Mouse (Mus musculus): ENCODE measurements around the gene Map3k13.

Gene Map3k13

DNA sequence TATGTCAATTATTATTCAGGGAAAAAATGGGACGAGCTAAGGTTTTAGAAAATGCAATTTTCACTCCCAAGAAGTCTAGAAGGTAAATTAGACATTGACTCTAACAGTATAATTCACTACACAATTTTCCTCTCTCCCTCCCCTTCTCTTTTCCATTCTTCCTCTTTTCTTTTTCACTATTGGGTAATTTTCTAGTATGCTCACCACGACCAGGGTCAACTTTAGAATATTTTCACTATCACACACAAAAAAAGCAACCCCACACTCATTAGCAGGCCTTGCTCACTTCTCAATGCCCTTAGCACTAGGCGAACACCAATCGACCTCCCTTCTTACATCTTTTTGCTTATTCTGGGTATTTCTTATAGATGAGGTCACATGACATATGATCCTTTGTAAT is 54.7 kb downstream of the Map3k13 start:
- DNase-seq (ENCODE audit: low read depth, low spot score): no peak

DNA sequence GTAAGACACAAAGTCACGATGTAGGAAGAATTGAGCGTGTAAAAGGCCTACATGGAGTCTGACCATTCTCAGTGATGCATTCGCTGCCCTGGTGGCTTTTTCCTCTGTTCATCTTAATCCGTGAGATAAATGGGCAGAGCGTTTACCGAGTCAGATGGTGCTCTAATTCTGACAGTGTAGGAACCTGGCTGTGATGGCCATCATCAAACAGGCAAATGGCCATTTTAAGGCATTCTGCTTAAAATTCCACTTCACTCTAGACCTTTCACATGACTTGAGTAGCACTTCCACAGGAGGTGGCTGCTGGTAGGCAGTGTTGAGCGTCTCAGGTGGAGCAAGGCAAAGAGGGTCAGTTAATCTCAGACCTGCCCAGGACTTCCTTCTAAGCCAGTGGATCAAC is 58.2 kb downstream of the Map3k13 start:
- DNase-seq (ENCODE audit: low read depth, low spot score): no peak

DNA sequence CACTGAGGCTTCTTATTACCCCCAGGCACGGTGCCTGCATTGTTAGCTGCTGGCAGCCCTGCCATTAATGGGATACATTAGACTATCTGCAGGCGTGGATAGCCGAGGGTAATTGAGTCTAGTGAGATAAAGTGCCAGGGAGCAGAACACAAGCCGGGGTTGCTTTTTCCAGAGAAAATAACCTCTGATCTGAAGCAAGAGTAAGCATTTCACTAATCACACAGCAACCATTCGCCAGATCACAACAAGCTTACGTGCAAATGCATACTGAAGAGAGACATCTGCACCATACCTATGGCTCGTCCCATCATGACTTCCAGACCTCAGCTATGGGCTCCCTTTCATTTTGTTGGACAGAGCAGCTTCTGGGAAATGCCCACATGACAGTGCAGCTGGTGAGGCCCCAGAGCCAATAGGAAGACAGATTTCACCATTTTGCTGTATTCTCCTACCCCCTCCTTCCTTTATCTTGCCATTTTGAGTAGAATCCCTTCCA is 59.3 kb downstream of the Map3k13 start:
- no peak for DNase-seq (ENCODE audit: low read depth, low spot score)

DNA sequence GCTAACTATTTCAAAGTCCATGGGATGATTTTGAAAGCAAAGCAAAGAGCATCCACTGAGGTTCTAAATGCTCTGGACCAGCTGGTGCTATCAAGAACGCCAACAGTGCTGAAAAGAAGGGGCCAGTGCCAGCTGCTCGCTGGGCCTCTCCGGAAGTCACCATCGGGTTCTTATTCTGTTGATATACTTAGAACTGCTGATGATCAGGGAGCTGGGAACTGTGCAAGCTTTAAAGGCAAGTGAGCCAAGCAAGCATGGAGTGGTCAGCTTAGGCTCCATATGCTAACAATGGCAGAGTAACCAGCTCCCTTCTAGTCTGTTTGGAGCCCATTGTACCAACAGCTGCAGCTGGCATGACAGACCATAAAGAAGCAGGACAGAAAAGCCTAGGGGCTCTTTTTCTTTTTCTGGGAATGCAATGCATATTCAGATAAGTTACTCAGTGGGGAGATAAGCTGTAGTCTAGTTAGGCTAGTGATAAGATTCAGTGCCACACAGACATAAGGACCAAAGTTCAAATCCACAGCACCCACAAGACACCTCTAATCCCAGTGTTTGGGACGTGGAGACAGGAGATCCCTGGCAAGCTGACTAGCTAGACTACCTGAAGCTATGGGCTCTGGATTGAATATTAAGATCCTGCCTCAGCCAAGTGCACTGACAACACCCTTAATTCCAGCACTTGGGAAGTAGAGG is 60.6 kb downstream of the Map3k13 start:
- DNase-seq (ENCODE audit: low read depth, low spot score): no peak

DNA sequence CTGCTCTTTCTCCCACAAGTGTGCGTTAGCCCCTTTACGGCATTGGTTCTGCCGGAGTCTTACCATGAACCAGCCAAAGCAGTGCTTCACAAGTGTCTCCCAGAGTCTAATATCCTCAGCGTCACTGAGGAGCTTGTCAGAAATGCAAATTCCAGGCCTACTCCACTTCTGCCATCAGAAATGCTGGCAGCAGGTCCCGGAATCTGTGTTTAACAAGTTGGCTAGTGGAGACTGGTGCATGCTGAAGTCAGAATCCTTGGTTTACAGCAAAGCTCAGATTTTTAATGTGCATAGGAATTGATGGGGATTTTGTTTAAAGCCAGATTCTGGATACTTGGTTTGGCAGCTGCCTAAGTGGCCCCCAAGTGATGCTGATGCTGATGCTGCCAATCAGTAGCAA is 62.0 kb downstream of the Map3k13 start:
- DNase-seq (ENCODE audit: low read depth, low spot score): no peak

DNA sequence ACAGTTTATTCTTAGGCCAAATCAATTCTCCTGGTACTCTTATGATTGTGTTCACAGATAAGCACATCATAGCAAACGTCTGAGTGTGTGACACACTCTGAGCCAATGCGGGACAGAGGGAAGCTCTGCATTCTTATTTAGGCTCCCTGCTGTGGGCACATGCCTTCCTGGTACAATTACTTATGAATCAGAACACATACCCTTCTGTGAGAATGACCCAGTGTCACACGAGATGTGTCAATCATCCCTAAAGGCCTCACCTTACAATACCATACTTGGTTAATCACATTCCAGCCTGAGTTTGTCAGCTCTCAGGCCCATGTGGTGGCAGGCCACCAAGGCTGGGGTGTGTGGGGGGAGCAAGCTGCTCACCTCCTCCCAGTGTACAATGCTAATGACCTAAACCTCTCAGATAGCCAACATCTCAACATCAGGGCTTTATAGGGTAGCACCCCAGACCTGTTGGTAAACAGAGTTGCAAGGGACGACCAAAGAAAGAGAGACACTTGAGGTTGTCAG is 63.0 kb downstream of the Map3k13 start:
- no peak for DNase-seq (ENCODE audit: low read depth, low spot score)

DNA sequence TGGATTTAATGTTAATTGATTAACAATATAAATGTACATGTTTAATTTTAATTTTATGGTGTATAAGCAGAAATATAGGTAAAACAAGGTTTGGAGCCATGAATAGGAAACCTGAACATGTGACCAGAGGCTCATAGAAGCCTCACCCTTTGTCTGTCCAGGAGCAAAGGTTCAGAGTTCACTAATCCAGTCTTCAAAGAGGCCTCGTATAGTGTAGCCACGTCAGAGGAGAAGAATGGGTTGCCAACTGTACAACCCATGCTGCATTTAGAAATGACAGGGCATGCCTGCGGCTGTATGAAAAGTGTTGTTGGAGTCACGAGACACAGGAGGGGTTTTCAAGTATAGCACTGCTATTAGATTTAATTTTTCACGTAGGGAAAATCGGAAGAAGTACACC is 64.0 kb downstream of the Map3k13 start:
- no peak for DNase-seq (ENCODE audit: low read depth, low spot score)

DNA sequence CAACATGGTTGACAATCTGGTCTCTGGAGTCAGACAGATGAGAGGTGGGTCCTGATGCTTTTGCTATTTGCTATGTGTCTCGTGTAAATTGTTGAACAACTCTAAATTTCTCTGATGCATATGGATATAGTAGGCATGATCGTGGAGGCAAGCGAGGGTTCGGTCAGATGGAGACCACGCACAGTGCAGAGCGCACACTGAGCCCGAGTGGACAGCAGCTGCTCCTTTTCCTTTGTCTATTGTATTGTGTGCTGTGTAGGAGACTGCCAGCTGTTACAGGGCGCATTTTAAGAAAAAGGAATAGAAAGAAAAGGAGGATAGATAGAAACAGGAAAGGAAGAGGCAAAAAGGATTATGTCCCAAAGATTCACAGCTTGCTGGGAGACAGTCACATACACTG is 64.7 kb downstream of the Map3k13 start:
- no peak for DNase-seq (ENCODE audit: low read depth, low spot score)

DNA sequence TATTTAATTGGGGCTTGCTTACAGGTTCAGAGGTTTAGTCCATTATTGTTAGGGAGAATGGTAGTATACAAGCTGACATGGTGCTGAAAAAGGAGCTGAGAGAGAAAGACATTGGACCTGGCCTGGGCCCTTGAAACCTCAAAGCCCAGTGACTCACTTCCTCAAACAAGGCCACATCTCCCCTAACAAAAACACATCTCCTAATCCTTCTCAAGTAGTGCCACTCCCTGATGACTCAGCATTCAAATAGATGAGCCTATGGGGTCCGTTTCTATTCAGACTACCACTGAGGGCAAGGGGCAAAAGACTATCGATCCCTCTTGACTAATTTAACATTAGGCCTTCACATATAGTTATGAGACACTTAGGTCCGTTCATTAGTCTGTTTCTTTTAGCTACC is 68.3 kb downstream of the Map3k13 start:
- no peak for DNase-seq (ENCODE audit: low read depth, low spot score)

DNA sequence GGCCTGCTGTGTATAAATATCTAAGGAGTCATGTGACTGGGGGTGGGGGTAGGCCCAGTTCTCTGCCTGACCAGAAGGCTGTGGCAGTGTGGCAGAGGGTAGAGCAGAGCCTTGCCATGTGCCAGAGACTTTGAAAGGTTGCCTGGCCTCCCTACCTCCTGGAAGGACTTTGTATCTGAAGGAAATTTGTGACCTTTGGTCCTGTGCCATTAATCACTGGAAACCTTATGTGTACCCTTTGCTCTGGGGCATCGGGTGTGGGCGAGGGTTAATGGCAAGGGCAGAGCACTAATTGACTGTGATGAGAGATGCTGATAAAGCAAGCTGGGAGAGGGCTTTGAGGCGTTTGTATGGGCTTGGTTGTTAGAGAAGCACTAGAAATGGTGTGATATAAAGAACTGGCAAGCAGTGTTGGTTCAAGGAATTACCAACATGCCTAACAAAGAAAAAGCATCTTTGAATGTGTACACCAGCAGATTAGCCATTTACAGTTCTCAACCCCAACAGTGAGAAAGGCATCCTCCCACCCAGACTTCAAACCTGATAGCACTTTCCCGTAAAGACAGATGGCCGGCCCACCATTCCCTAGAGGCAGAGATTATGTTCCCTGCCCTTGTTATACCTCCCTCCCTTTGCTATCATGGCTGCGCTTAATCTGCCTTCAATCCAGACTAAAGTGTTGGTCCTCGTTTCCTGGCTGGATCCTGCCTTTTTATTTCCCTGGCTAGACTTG is 71.3 kb downstream of the Map3k13 start:
- DNase-seq (ENCODE audit: low read depth, low spot score): no peak

DNA sequence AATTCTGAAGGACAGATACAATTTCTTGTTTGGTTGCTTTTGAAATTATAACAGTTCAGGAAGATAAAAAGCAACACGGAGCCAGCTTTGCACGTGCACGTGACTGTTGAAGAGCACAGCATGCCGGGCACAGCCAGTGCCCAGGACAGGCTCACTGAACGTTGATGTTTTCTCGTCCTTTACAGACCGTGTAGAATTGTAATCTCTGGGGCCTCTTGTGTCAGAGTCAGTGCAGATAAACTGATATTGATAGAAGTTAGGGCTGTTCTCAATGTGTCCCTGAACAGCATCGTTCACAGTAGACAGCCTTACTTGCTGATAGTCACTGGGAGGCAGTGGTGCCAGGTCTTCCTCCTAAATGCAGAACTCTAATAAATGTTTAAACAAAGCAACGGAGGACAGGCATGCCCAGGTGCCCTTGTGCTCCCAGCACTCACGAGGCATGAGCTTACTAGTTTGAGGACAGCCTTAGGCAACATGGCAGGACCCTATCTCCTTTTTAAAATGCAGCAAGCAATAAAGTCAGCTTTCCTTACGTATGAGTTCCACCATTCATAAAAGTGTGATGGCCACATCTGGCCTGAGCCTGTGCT is 71.9 kb downstream of the Map3k13 start:
- no peak for DNase-seq (ENCODE audit: low read depth, low spot score)

DNA sequence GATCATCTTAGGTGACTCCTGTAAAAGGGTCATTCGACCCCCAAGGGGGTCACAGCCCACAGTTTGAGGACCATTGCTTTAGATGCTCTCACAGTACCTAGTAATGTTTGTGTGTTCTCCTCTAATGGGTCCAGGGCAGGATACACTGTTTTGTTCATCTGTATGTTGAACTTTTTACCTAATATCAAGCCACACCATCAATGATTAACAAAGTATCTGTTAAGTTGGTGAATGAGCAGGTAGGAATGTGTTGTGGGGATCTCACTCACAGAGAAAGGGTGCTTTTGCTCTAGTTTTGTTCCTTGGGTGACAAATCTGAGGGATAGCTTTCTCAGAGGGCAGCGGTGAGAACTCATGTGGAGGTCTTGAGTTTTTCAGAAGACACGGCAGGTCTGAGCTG is 73.6 kb downstream of the Map3k13 start:
- DNase-seq (ENCODE audit: low read depth, low spot score): no peak

DNA sequence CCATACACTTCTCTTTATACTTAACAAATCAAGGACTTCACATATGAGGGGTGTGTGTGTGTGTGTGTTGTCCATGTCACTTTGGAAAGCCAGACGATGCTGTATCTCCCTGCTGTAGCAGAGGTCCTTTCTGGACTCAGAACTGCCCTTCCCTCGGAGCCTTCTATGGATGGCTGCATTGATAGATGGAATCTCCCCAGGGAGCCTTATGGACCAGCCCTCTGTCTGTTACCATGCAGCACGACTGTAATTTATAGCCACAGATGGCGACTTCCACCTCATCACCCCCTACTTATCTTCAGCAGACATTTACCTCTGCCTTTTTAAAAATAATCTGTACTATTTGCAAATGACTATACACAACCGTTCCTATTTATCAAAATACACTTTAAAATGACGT is 74.5 kb downstream of the Map3k13 start:
- DNase-seq (ENCODE audit: low read depth, low spot score): no peak

DNA sequence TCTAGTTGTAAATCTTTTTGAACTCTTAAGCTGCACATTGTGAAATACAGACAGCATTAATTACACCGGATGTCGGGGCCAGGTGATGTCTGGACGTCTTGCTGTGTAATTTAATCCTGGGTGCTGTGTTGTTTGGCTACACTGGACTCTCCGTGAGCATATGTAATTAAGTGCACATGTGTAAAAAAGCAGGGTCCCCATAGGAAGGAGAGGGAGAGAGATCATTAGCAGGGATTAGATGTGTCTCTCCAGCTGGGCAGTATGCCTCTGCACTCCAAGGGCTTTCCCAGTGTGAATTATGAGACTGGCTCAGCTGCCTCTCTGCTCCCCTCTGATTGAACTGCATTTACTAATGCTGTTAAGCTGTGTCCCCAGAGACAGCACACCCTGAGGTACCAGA is 75.7 kb downstream of the Map3k13 start:
- DNase-seq (ENCODE audit: low read depth, low spot score): no peak

DNA sequence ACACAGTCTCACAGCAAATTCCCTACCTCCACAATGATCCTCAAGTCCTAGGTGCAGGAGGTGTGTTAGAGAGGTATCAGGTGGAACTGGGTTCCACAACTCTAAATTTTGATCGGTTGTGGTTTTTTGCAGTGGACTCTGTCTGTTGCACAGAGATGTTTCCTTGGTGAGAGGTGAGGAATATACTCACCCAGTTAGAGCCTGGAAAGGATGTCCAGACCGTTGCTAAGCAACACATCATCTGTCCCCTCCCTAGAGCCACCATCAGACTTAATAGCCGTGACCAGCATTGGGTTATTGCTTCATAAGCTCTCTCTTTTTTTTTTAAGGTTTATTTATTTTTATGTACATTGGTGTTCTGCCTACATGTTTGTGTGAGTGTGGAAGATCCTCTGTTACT is 83.6 kb downstream of the Map3k13 start:
- no peak for DNase-seq (ENCODE audit: low read depth, low spot score)

DNA sequence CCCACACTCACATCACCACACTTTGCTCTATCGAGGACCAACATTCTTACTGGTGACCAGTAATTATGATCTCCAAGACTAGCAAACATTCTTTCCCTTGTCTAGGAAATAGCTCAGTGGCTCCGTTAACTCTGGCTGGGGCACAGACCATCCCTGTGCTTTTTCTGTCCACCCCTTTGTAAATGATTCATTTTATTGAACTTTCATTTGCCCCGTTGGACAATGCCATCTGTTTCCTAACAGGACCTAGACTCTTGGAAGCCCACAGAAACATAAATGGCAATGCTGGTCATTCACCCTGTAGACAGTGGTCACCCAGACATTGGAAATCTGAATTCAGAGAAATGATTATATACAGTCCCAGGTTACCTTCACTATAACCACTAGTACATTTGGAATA is 84.7 kb downstream of the Map3k13 start:
- DNase-seq (ENCODE audit: low read depth, low spot score): no peak

DNA sequence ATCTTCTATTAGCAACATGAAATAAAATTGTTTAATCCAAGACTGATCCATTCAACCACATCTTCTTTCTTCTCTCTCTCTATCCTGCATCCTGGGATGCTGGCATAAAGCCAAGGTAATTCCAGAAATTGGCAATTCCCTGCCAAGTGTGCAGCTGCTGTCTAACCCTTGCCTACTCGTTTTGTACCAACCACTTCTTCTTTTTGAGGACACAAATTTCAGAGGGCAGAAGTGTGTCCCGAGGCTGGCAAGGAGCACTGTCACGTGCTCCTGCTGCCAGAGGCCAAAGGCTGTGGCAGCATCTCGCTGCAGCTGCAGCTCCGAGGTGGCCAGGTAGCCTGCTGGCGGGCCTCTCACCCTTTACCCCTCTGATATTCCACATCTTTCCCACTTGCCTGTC is 87.0 kb downstream of the Map3k13 start:
- no peak for DNase-seq (ENCODE audit: low read depth, low spot score)

DNA sequence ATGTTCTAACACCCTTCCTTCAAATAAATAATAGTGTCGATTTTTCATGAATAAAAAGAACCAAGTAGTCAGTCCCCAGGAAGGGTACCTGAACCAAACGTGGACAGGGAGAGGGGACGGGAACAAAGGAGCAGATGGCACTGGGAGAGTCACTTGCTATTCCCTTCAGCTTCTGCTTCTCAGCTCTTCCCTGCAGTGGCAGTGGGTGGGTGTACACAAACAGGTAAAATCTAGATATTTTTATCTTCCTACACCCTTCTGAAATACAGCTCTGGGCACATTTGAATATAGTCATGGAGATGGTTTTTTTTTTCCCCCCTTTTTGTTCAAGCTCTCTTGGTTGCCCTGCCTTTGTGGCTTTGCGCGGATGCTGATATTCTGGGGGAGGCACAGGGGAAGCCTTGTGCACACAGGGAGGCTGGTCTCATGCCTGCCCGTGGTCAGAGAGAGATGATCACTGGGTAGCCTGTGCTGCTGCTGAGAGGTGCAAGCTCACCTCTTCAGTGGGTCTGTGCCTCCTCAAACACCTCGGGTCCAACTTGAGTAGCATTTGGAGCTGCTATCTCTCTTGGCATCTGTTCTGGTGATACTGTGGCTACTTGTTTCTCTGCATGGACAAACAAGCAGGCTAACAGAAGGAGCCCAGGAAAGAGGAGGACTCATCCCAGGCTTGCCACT is 87.6 kb downstream of the Map3k13 start:
- DNase-seq (ENCODE audit: low read depth, low spot score): no peak

DNA sequence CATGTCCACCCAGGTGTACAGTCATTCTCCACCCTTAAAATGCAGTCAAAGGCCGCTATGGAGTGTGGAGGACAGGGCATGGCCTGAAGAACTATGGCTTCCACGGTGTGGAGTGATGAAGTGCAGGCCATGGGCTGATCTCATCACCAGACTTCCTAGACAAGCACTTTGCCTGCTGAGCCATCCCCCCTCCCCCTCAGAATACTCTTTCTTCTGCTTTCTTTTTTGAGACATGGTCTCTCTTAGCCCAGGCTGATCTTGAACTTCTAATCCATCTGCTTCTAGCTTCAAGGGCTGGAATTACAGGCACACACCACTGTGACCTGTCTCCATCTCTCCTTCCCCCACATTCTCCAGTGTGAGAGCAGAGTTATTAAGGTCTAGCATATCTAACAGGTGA is 93.5 kb downstream of the Map3k13 start:
- no peak for DNase-seq (ENCODE audit: low read depth, low spot score)

DNA sequence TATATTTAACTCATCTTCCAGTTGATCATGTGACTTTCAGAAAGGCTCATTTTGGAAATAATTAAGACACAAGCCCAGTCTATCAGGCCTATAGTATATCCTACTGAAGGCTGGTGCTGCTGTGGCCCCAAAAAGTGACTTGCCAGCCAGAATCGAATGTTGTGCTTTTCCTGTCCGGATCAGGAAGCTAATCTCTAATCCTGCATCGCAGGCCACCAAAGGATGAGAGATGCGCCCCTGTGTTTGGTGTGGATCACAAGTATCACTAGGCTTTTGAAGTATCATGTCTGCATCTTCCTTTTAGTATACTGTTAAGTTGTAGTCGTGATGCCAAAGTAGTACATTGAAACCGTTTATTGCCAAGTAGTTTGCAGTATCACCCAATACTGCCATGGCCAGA is 99.7 kb downstream of the Map3k13 start:
- DNase-seq (ENCODE audit: low read depth, low spot score): no peak

DNA sequence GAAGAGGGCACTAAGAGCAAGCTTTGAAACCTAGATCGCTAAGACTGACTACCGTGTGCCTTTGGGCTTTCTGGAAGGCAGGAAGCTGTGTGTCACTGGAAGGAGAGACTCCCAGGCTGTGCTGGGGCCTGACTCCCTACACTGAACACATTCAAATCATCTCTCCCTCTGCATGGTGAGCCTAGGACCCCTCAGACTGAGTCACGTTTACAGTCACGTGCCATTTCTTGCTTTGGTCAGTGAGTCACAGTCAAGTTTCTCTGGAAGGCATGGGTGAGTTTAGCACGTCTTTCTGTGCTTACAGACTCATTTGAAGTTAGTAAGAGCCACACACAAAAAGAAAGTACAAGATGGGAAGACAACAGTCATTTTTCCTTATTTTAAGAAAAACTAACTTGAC is 107.1 kb downstream of the Map3k13 start:
- no peak for DNase-seq (ENCODE audit: low read depth, low spot score)

DNA sequence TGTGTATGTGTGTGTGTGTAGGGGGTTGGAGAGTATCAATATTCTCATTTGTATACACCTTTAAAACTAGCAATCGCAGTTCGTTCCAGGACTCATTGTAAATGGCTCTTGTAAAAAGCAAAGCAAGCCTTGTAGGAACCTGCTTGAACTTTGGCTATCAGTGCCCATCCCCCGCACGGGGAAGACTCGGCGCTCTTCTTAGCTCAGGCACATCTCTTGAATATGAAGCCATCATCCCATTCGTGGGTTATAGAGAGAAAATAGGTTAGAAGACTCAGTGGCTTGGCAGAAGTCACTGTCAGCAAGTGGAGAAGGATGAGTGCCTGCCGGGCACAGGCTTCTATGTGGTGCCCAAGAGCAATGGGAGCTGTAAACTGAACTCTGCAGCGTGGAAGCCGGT is 110.5 kb downstream of the Map3k13 start:
- no peak for DNase-seq (ENCODE audit: low read depth, low spot score)

Measured in ZHBTc4 (cell line).